Mouse (Mus musculus): ENCODE data around the gene Utrn. TPM values are rescaled to one million over a fixed set of nuclear protein-coding genes. Genes with fewer than 3 reads are reported as not detected.
"Not testable (repeated sequence)": the region's sequence is repeated elsewhere in the genome, so short reads cannot be mapped to it uniquely, and the experiment has no call there.

Gene Utrn
- total RNA-seq, 2 experiments from 2014 or later, result 91.1 to 101 TPM

DNA sequence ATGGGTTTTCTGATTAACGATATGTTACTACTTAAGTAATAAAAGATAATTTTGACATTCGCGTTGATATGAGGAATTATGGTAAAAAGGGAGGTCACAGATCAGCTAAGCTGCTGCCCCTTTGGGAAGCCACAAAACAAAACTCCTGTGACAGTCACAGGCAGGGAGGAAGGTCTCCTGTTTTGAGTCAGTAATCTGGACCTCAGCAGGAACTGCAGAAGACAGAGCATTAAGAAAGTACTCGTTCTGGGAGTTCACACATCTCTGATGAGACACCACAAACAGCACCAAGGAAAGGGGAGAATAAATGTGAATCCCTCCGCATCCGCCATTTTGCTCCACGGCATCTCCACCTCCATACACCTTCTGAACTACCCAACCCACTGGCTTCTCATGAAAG lies 259.3 kb downstream of the Utrn start:
- no peak for DNase-seq (ENCODE audit: low spot score in 2 of 2)

DNA sequence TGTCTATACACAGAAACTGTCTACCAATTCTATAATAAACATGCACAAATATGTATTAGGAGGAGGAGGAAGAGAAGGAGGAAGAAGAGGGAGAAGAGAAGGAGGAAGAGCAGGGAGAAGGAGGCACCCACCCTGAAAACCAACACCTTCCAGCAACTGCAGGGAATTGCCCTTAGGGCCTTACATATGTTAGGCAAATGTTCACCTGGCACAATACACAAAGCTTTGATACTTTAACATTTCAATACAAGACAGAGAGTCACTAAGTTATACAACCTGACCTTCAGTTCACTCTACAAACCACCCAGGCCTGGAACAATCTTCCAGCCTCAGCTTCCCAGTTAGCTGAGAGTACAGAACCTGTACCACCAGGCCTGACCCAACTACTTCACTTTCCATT lies 260.5 kb downstream of the Utrn start:
- DNase-seq (ENCODE audit: low spot score in 2 of 2), result no peak

DNA sequence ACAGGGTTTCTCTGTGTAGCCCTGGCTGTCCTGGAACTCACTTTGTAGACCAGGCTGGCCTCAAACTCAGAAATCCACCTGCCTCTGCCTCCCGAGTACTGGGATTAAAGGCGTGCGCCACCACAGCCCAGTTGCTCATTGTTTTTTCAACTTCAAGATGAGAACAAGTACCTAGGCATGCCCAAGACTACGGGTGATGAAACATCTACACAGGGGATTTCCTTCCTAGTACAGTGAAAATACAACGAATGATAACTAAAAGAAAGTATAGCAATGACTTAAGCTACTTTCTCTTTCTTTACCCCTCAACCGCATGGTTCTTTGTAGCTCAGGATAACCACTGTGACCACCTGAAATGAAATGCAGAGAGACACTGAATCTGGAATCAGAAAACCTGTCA lies 262.0 kb downstream of the Utrn start:
- DNase-seq (ENCODE audit: low spot score in 2 of 2), result not testable (repeated sequence)

DNA sequence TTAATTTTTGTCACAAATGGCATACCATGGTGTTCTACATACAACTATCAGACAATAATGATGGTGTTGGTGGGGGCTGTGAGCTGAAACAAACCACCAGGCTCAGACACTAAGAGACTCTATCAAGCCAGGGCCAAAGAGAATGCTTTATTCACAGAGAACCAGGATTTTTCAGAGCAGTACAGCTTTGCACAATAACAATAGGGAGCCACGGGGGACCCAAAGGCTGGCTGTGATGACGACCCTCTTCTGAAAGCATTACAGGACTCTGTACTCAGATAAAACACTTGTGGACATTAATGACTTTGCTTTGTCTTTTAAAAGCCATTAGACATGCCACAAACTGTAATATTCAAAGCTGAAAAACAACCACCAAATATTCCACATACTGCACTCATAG lies 273.8 kb downstream of the Utrn start:
- DNase-seq (ENCODE audit: low spot score in 2 of 2), result no peak

DNA sequence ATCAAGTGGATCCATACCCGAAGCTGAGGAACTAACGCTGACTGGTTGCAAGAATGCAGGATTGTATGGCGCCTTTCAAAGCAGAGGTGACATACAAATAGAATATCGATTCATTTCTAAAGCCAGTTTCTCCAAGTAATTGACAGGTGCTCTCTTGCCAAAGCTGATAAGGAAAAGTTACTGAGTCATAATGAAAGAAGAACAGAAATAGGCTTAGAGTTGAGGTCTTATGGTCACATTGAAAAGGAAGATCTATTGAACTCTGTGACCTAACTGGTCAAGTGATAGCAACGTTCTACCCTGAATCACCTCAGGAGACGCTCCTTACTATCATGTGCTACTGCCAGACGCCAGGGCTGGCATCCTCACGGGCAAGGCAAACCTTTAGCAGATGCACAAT lies 274.2 kb downstream of the Utrn start:
- DNase-seq (ENCODE audit: low spot score in 2 of 2), result no peak

DNA sequence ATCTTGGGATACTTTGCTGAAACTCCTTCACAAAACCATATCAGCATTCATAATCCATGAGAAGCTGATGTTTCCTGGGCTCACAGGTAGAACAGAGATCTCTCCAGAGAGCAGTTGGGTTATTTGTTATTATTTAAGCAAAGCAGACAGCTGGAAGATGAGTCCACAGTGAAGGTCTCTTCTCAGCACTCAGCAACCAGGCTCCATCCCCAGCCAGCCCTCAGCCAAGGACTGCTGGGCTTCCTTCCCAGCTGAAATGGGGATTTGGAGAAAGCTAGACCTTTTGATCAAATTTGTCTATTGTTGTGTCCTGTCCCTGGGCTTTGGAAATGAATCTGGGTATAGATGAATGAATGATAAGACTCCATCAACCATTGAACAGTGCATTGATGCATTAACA lies 276.1 kb downstream of the Utrn start:
- no peak for DNase-seq (ENCODE audit: low spot score in 2 of 2)

DNA sequence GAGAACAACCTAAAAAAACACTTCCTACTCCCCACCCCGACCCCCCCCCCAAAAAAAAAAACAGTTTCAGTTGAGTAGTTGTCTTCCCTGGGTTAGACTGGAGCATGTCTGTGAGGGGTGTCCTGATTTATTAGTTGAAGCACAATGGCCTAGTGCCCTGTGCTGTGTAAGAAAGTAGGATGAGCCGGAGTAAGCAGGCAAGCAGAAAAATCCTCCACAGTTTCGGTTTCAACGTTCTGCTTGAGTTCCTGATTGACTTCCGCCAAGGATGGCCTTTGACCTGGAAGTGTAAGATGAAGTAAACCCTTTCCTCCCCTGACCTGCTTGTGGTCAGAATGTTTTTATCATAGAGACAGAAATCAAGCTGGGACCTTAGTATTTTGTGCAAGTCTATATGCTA lies 277.2 kb downstream of the Utrn start:
- no peak for DNase-seq (ENCODE audit: low spot score in 2 of 2)

DNA sequence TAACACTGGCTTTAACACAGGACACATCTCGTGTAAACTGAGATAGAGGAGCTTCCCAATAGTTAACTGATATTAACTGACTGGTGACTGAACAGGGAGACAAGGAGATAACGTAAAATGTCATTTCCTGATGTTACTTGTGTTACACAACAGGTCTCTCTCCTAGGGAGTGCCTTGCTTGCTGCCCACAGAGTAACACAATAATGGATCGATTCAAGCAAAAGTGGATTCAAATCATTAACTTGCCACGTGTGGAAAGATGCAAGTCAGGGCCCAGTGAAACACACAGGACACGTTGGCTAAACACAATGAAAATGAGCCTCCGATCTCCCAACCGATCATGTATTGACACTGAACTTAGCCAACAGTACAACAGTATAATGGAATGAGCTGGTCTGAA lies 281.1 kb downstream of the Utrn start:
- DNase-seq (ENCODE audit: low spot score in 2 of 2), result no peak

DNA sequence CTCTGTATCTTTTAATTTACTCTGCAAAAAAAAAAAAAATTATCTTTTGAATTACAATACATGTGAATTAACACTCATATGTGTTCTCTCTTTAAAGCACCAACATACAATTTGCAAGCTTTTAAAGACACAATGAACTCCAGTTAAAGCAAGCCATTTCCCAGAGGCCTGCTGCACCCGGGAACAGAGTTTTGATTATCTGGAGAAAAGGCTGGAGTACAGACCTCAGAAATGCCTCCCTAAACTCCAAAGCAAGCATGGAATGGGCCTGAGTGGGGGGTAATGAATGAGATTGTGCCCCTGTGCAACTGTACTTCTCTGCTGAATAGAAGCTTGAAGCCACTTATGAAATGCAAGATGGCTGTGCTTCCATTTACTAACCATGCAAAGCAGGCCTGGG lies 281.8 kb downstream of the Utrn start:
- no peak for DNase-seq (ENCODE audit: low spot score in 2 of 2)

DNA sequence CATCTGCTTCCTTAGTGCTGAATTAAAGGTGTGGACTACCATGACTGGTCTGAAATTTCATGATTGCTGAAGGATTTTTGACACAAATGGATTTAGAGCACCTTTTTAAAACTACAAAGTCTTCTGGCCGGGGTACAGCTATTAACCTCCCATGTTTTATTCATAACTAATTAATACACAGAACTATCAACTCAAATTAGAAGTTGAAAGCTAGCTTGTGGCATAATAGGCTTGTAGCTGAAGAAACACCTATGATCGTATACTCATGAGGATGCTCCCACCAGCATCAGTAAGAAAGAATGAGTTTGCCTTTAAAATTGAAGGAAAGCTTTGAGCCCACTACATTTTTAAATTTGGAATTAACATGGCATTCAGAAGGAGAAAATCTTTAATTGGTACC lies 282.3 kb downstream of the Utrn start:
- no peak for DNase-seq (ENCODE audit: low spot score in 2 of 2)

DNA sequence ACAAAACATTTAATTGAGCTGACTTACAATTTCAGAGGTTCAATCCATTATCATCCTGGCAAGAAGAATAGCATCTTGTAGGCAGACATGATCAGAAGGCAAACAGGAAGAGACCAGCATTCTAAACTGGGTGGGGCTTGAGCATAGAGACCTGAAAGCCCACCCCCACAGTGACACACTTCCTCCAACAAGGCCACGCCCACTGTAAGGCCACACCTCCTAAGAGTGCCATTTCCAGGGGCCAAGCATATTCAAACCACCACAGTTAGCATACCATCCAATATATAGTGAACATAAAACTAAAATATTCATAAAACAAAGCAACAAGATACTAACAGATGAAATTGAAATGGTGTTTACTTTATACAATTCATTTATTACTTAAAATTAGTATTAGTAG lies 283.0 kb downstream of the Utrn start:
- no peak for DNase-seq (ENCODE audit: low spot score in 2 of 2)

DNA sequence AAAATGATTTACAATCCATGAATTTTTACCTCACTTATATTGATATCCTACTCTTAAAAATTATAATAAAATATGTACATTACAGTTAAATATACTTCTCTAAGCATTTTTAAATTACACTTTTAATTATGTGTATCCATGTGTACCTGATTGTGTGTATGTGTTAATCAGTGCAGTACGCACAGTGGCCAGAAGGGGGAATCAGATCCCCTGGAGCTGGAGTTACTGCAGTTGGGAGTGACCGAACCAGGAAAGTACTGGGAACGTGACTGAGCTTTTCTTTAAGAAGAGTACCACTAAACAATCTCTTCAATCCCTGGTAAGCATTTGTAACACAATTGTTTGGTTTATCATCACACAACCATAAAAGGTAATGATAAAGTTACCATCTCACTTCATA lies 285.7 kb downstream of the Utrn start:
- no peak for DNase-seq (ENCODE audit: low spot score in 2 of 2)

DNA sequence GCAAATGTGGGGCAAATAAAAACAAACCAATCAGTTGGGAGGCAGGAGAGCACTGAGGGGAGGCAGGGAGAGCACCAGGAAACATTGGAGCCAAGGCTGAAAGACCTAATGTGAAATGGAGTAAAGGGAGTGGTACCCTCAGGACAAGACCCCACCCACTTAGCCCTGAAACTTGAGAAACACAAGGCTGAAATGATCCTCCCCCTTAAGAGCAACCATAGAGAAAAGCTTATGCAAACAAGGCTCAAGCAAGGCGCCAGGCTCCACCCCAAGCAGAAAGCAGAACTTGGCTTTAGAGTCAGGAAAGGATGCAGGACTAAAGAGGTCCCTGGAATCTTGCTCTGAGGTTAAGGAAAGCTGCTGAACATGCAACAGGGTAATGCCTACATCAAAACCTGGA lies 290.1 kb downstream of the Utrn start:
- no peak for DNase-seq (ENCODE audit: low spot score in 2 of 2)

DNA sequence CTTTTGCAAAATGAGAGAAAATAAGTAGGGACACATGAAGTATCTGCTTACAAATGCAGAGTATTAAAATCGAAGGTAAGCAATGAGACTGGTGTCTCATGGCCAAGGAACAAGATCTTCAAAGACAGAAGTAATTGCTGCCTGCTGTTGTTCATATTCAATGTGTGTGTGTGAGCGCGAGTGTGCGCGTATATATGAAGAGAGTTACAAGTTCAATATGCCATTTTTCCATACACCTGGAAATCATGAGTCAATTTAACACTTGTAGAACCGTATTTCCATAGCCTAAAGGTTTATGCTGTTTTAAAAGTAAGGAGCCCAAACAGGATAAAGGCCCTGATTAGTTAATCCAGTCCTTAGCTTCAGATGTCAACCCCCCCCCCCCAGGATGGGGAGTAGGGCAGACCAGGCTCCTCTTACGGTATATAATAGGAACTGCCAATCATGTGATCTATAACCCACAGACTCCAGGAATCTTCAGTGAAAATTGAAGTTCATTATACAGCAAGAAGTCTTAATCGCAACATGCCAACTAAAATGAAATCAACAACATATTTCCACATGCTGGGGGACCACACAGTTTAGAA lies 293.2 kb downstream of the Utrn start:
- no peak for DNase-seq (ENCODE audit: low spot score in 2 of 2)

DNA sequence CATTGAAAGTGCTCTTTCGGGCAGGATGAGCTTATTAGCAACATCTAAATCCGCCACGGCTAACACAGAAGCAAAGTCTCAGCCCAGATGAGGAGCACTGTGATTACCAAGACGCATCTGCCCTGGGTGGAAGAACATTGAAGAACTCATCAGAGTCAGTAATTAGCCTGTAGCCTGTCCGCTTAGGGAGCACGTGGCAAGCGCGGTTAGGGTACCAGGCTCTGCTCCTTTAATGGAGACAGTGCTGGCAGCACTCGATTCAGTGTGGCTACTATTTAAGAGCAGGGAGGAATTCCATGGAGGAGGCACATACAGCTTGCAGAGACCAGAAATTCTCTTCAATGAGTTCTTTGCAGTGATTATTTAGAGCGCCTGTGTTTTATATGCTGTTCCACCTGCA lies 294.4 kb downstream of the Utrn start:
- DNase-seq (ENCODE audit: low spot score in 2 of 2), result no peak

DNA sequence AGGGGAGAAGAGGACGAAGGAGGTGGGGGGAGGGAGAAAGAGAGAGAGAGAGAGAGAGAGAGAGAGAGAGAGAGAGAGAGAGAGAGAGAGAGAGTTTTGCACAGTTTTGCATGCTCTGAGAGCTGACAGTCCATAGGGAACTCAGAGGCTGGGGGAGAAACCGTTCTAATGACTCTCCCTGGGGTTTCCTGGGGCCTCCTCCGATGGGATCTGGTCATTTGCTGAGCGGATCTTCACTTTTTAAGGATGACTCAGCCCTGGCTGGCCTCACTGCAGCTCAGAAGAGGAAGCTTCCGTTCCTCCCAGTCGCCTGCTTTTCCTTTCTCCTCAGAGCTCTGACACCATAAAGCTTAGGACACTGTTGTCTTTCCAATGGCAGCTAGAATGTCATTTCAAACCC lies 295.6 kb downstream of the Utrn start:
- no peak for DNase-seq (ENCODE audit: low spot score in 2 of 2)

DNA sequence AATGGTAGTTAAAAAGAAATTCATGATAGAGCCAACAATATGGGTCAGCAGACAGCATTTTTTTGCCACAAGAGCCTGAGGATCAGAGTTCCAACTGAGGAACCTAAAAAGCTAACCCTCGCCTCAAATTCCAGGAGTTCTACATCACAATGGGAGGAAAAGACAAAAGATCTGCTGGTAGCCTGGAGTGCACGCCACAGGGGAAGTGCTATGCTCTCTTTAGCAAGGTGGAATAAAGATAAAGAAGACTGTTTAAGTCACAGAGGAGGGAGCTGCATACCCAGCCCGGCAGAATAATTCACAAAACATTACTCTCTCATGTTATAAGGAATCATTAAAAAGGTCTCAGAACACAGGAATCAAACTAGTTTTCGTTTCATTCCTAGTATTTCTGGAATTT lies 296.4 kb downstream of the Utrn start:
- no peak for DNase-seq (ENCODE audit: low spot score in 2 of 2)

DNA sequence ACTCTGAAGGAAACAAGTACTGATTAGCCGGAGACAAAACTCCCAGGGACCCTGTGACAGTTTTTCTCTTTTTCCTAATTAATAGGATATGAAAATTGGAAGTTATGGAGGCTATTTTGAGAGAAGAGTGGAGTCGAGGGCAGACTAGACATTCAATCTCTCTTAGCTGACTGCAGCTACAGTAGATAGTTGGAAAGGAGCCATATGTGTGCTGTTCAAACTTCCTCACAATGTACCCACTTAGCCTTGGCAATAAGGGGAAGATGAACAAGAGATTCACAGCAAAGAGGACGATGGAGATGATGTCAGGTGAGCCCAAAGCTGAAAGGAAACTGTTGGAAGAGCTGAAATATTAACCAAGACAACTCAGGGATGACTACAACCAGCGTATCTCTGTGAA lies 304.7 kb downstream of the Utrn start:
- DNase-seq (ENCODE audit: low spot score in 2 of 2), result no peak

DNA sequence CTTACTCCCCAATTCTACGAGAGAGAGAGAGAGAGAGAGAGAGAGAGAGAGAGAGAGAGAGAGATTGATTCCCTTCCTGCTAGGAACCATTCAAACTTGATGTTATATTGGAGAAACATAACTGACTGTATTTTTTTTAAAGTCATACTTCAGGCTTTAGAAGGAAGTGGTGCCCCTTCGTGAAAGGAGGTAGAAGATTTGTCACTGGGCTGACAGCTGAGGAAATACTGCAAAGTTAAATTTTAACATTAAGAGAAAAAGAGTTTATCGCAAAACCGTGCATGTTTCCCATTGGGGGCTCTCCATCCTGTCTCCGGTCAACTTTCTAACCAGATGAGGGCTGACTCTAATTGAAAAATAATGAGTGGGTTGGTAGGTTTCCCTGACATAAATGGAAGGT lies 310.4 kb downstream of the Utrn start:
- no peak for DNase-seq (ENCODE audit: low spot score in 2 of 2)

DNA sequence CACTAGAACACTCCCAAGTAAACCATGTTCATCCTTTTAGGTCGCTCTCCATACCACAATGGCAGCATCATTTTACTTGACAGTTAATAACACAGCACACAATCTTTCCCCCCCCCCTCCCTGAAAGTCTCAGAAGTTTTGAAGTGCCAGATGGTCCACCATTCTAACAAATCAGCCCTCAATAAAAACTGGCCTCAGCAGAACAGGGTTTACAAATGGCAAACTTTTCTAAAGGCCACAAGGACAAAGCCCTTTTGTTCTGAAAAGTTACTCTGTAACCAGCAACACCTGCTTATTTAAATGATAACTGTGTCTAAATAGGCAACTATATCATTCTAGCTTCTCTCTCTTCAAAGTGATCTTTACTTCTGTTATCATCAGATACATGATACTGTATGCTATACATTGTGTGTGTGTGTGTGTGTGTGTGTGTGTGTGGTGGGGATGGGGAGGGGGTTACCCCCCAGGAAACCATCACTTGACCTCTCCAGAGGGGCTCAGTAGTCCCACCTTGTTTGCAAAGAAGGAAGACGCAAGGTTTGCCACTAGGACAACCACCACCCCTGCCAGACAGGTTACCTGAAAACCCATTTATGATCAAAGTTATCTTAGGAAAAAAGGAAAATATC lies 315.0 kb downstream of the Utrn start:
- DNase-seq (ENCODE audit: low spot score in 2 of 2), result no peak

DNA sequence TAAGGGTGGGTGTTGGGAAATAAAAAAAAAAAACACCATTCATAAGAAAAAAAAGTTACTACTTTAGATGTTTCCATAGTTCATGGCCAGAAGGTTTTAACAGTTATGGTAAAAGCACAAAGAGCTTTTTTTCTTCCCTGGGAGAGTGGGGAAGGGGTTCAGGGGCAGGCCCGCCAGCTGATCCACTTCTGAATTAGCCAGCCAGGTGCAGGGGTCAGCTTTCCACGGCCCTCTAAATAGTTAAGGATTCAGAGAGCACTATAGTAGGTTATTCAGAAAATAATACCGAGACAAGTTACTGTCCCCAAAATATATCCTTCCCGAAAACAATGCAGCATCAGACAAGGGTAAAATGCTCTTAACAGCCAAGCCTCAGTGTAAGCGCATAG lies 316.3 kb downstream of the Utrn start:
- no peak for DNase-seq (ENCODE audit: low spot score in 2 of 2)

DNA sequence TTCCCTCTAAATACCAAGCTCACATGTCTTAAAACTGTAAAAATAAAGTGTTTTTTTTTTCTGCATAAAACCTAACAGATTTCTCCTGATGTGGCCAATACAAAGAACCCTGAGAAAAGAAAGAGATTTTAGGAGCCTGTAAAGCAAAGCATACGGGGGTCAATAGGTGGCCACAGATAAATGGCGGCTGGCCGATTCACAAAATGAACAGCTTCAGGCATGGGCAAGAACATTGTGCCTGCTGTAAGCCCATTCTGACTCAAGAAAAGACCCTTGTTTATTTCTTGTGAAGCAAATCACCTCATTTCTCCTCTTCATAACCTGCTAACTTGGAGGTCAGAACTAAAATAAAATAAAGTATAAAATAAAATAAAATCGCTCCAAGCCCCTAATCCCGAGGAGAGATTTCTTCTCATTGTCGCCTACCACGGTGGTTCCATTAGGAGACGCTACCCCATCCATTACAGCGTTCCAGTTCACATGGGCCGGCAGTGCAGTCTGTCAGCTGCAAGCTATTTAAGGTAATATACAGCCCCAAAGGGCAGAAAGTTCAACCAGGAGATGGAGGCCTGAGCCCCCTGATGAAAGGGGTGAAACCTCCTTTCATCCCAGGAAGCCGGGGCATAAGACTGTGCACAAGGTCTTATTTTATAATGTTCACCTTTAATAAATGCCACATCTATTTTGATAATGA lies 316.8 kb downstream of the Utrn start:
- DNase-seq (ENCODE audit: low spot score in 2 of 2), result no peak

DNA sequence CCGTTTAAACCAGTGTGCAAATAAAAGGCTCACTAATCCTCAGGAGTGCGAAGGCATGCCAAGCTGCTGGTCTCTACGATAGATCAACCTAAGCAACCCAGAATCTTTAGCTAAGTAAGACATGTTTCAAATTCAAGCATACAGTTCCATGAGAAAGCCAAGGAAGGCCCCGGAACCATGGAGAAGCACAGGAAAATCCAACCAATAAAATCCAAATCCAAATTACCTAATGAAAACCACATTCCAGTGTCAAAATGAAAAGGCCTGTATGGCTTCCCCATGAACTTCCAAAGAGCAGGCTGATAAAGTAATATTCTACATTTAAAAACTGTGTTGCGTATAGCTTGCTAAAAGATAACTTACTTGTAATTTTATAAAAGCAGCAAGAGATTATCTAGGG lies 317.4 kb downstream of the Utrn start:
- no peak for DNase-seq (ENCODE audit: low spot score in 2 of 2)

Measured in adrenal gland, postnatal 4 days (tissue).